Mouse (Mus musculus) adrenal gland, postnatal 36 days (tissue): ENCODE results near the gene Chgb. TPM values are rescaled to one million over a fixed set of nuclear protein-coding genes. Genes with fewer than 3 reads are reported as not detected.

Experiments used
- DNase-seq, 2 experiments: peaks; one replicate each; pipeline ENCODE4 v3.0.0; 2021; ENCODE audit warnings: mixed read lengths in 1 of 2
- total RNA-seq, 2 experiments: library from RNA; stranded (reverse); gene quantifications; 2 replicates each; pipeline ENCODE4 v1.2.3; 2021

The Chgb gene
- total RNA-seq, 2 experiments from 2014 or later = 1,300 to 1,603 TPM

- DNase-seq = no peak
These were observed 60.0 kb downstream of the Chgb start for GRCm38 (mm10) chr2:132841071-132841470.

Other genes with a start within 250 kb of the Chgb start
- gene Gpcpd1, start 193.5 kb upstream of the Chgb start, total RNA-seq = 10 to 100 TPM; 19.5 to 57.4 TPM
- gene Shld1, start 94.3 kb upstream of the Chgb start, total RNA-seq = 10 to 100 TPM in 1 of 2 experiments, 1 to 10 TPM in 1; 7.7 to 12.8 TPM
- gene Trmt6, start 34.8 kb downstream of the Chgb start, total RNA-seq = 10 to 100 TPM; 19.1 to 26.0 TPM
- gene Mcm8, start 34.9 kb downstream of the Chgb start, total RNA-seq = 1 to 10 TPM; 3.4 to 4.7 TPM
- 100 to 1,000 TPM; 103 to 125 TPM for gene Crls1, start 65.4 kb downstream of the Chgb start, total RNA-seq
- 1 to 10 TPM; 3.2 to 3.8 TPM for gene Lrrn4, start 99.6 kb downstream of the Chgb start, total RNA-seq
- gene Fermt1, start 164.6 kb downstream of the Chgb start, total RNA-seq = not detected